Mouse (Mus musculus): ENCODE results near the gene Stat3.

The Stat3 gene

GRCm38 (mm10) chr11:100939512-100940151 is at the start of gene Stat3:
Gene Stat3, minus strand, starts transcription at chr11:100939540.
- peak; percentile 100 for DNase-seq

- no peak for DNase-seq
Measured at GRCm38 (mm10) chr11:100988674-100989073, 49.3 kb upstream of the Stat3 start.

GRCm38 (mm10) chr11:100985607-100986006 is 46.3 kb upstream of the Stat3 start:
- no peak for DNase-seq

GRCm38 (mm10) chr11:100983778-100984131 is 44.4 kb upstream of the Stat3 start:
- DNase-seq: no peak

GRCm38 (mm10) chr11:100983125-100983777 is 43.9 kb upstream of the Stat3 start:
- peak; percentile 93 for DNase-seq

- no peak for DNase-seq
Measured at GRCm38 (mm10) chr11:100982087-100982486, 42.7 kb upstream of the Stat3 start.

GRCm38 (mm10) chr11:100981236-100981635 is 41.9 kb upstream of the Stat3 start:
- DNase-seq: no peak

- no peak for DNase-seq
Measured at GRCm38 (mm10) chr11:100980438-100980837, 41.1 kb upstream of the Stat3 start.

GRCm38 (mm10) chr11:100979887-100980286 is 40.5 kb upstream of the Stat3 start:
- peak; percentile 71 for DNase-seq

- no peak for DNase-seq
Measured at GRCm38 (mm10) chr11:100975241-100975640, 35.9 kb upstream of the Stat3 start.

GRCm38 (mm10) chr11:100974381-100974970 is 35.1 kb upstream of the Stat3 start:
- DNase-seq: no peak

GRCm38 (mm10) chr11:100973245-100973644 is 33.9 kb upstream of the Stat3 start:
- DNase-seq: no peak

GRCm38 (mm10) chr11:100971455-100971854 is 32.1 kb upstream of the Stat3 start:
- no peak for DNase-seq

GRCm38 (mm10) chr11:100970557-100970937 is 31.2 kb upstream of the Stat3 start, which contains the start of gene Cavin1:
Gene Cavin1, minus strand, starts transcription at chr11:100970887.
- peak; percentile 98 for DNase-seq

GRCm38 (mm10) chr11:100969744-100970556 is 30.6 kb upstream of the Stat3 start:
- DNase-seq: peak; percentile 84

- peak; percentile 51 for DNase-seq
Measured at GRCm38 (mm10) chr11:100969189-100969743, 29.9 kb upstream of the Stat3 start.

GRCm38 (mm10) chr11:100968501-100968900 is 29.2 kb upstream of the Stat3 start:
- DNase-seq: no peak

GRCm38 (mm10) chr11:100967881-100968420 is 28.6 kb upstream of the Stat3 start:
- no peak for DNase-seq

- DNase-seq: no peak
Measured at GRCm38 (mm10) chr11:100967376-100967775, 28.0 kb upstream of the Stat3 start.

GRCm38 (mm10) chr11:100965760-100966159 is 26.4 kb upstream of the Stat3 start:
- peak; percentile 65 for DNase-seq

- no peak for DNase-seq
Measured at GRCm38 (mm10) chr11:100964901-100965542, 25.7 kb upstream of the Stat3 start.

- DNase-seq: no peak
Measured at GRCm38 (mm10) chr11:100964180-100964579, 24.8 kb upstream of the Stat3 start.
